8 mouse cellular contexts compared by ENCODE assay signal in genomic region chr7:12966104-12966845, GRCm38 (mm10). TPM values are rescaled to one million over a fixed set of nuclear protein-coding genes. Genes with fewer than 3 reads are reported as not detected.
DNase-seq lines count a peak whose midpoint lies in the region; ATAC-seq and TF ChIP-seq lines count a peak whose summit lies in the region.

No protein-coding gene starts in this region.

- ATAC-seq in intestine, embryonic 16.5 days: peak; percentile 85
- ATAC-seq in liver, embryonic 12.5 days: peak; percentile 87

- peaks cover 13% of the 10 kb centered on the region for H3K36me3 ChIP-seq in intestine, embryonic 16.5 days (ENCODE audit: control insufficient read depth, insufficient read depth, low read length)
- H3K36me3 ChIP-seq in liver, embryonic 12.5 days: peaks cover 27% of the 10 kb centered on the region

- H3K27me3 ChIP-seq in intestine, embryonic 16.5 days (replicated peaks; ENCODE audit: control insufficient read depth, insufficient read depth, low read length): no peaks in the 10 kb centered on the region
- no peaks in the 10 kb centered on the region for H3K27me3 ChIP-seq in liver, embryonic 12.5 days (replicated peaks)

- H3K4me2 ChIP-seq in intestine, embryonic 16.5 days (ENCODE audit: low read depth, low read length): peak overlapping the region; percentile 79
- H3K4me2 ChIP-seq in liver, embryonic 12.5 days: peak overlapping the region; percentile 94

- no peaks in the 10 kb centered on the region for H3K9me3 ChIP-seq in intestine, embryonic 16.5 days (ENCODE audit: control insufficient read depth, low read length)
- H3K9me3 ChIP-seq in liver, embryonic 12.5 days (replicated peaks): no peaks in the 10 kb centered on the region

- DNase-seq in urinary bladder, adult 18-20 months (ENCODE audit: low spot score in 2 of 2): peak; percentile 50 to 72
- no peak for DNase-seq in urinary bladder, postnatal 10 days (ENCODE audit: low spot score)
- peak; percentile 94 to 97 for DNase-seq in cerebellum, postnatal 14 days
- DNase-seq in gastrocnemius, adult 2 months: peak; percentile 72
- peak; percentile 72 for DNase-seq in naive thymus-derived CD4-positive, alpha-beta T cell, adult 2 months (ENCODE audit: low read depth)
- peak; percentile 52 to 65 for DNase-seq in thymus, adult 18-20 months

- H3K27ac ChIP-seq in gastrocnemius, adult 2 months: peak overlapping the region; percentile 93
- peak overlapping the region; percentile 94 for H3K27ac ChIP-seq in intestine, embryonic 16.5 days (ENCODE audit: low read length)
- peak overlapping the region; percentile 92 for H3K27ac ChIP-seq in liver, embryonic 12.5 days

- intact Hi-C loops in gastrocnemius, adult 2 months (cut with DNase I): no loop called here

- H3K4me3 ChIP-seq in gastrocnemius, adult 2 months: peak overlapping the region; percentile 98
- H3K4me3 ChIP-seq in intestine, embryonic 16.5 days (ENCODE audit: low read length): peak overlapping the region; percentile 85
- H3K4me3 ChIP-seq in liver, embryonic 12.5 days: peak overlapping the region; percentile 81

- peaks cover 14% of the 10 kb centered on the region for H3K4me1 ChIP-seq in intestine, embryonic 16.5 days (ENCODE audit: control insufficient read depth, insufficient read depth, low read length)
- peaks cover 42% of the 10 kb centered on the region for H3K4me1 ChIP-seq in liver, embryonic 12.5 days

- under 1% methylated on average over 29 of the region's 29 CpGs for WGBS in intestine, embryonic 16.5 days
- WGBS in liver, embryonic 12.5 days (ENCODE audit: insufficient replicate concordance): under 1% methylated on average over 29 of the region's 29 CpGs

- H3K9ac ChIP-seq in intestine, embryonic 16.5 days (ENCODE audit: low read depth, low read length): peak overlapping the region; percentile 95
- peak overlapping the region; percentile 83 for H3K9ac ChIP-seq in liver, embryonic 12.5 days

- TF ChIP-seq CTCF in gastrocnemius, adult 2 months (IDR thresholded peaks at IDR 0.05): no peak

RNA-seq across cellular contexts. Expression of gene Zfp324, which starts 0.6 kb away (rescaled TPM):
- total RNA-seq in gastrocnemius, adult 2 months (2021): 1 to 10 TPM; 1.5 to 2.0 TPM
- 7.8 TPM in 2 replicates for polyA plus RNA-seq in intestine, embryonic 16.5 days (2015; fragmentation: Nextera tagmentation; extraction: Ambion mirVana)
- polyA plus RNA-seq in liver, embryonic 12.5 days (2016; fragmentation: Nextera tagmentation; extraction: Ambion mirVana): 4.4 and 5.1 TPM in 2 replicates

RNA-seq across cellular contexts. Expression of gene Zfp446, which starts 11.4 kb away (rescaled TPM):
- 1 to 10 TPM; 2.7 TPM for total RNA-seq in gastrocnemius, adult 2 months (2021)
- polyA plus RNA-seq in intestine, embryonic 16.5 days (2015; fragmentation: Nextera tagmentation; extraction: Ambion mirVana): 5.9 and 6.1 TPM in 2 replicates
- polyA plus RNA-seq in liver, embryonic 12.5 days (2016; fragmentation: Nextera tagmentation; extraction: Ambion mirVana): 5.4 and 5.7 TPM in 2 replicates

RNA-seq across cellular contexts. Expression of gene Slc27a5, which starts 31.7 kb away (rescaled TPM):
- under 1 TPM in 1 of 2 experiments, not detected in 1; 0.42 TPM for total RNA-seq in gastrocnemius, adult 2 months (2021)
- polyA plus RNA-seq in intestine, embryonic 16.5 days (2015; fragmentation: Nextera tagmentation; extraction: Ambion mirVana): 0.84 and 0.89 TPM in 2 replicates
- polyA plus RNA-seq in liver, embryonic 12.5 days (2016; fragmentation: Nextera tagmentation; extraction: Ambion mirVana): 1.3 and 1.5 TPM in 2 replicates

RNA-seq across cellular contexts. Expression of gene Trim28, which starts 32.6 kb away (rescaled TPM):
- 10 to 100 TPM; 71.3 to 71.5 TPM for total RNA-seq in gastrocnemius, adult 2 months (2021)
- polyA plus RNA-seq in intestine, embryonic 16.5 days (2015; fragmentation: Nextera tagmentation; extraction: Ambion mirVana): 116 and 131 TPM in 2 replicates
- 201 and 203 TPM in 2 replicates for polyA plus RNA-seq in liver, embryonic 12.5 days (2016; fragmentation: Nextera tagmentation; extraction: Ambion mirVana)

RNA-seq across cellular contexts. Expression of gene Rnf225, which starts 39.1 kb away (rescaled TPM):
- under 1 TPM; 0.31 to 0.81 TPM for total RNA-seq in gastrocnemius, adult 2 months (2021)
- polyA plus RNA-seq in intestine, embryonic 16.5 days (2015; fragmentation: Nextera tagmentation; extraction: Ambion mirVana): 0.18 and 0.27 TPM in 2 replicates
- polyA plus RNA-seq in liver, embryonic 12.5 days (2016; fragmentation: Nextera tagmentation; extraction: Ambion mirVana): 0.24 and 0.43 TPM in 2 replicates
